Mouse (Mus musculus) limb, embryonic 10.5 days (tissue): Measurements from ENCODE around the gene Sowahb. TPM values are rescaled to one million over a fixed set of nuclear protein-coding genes. Genes with fewer than 3 reads are reported as not detected.
A peak's percentile ranks its signal among the peaks of the same experiment; 100 is the strongest.

Experiments used
- DNase-seq: peaks from one replicate; pipeline ENCODE4 v3.0.0-alpha.2; 2017; ENCODE audit warnings: low spot score
- H3K27ac ChIP-seq: fragments of 300-500 bp; sonication (generic); 2 replicates; pipeline ENCODE4 v1.5.1; 2016; ENCODE audit warnings: mild to moderate bottlenecking
- H3K27me3 ChIP-seq: fragments of 300-500 bp; sonication (generic); 2 replicates; pipeline ENCODE4 v1.6.1; 2016; ENCODE audit warnings: low read depth, mild to moderate bottlenecking; ENCODE audit not compliant: poor library complexity, severe bottlenecking
- H3K36me3 ChIP-seq: fragments of 300-500 bp; sonication (generic); 2 replicates; pipeline ENCODE4 v1.6.1; 2016; ENCODE audit warnings: mild to moderate bottlenecking, moderate library complexity
- H3K4me1 ChIP-seq: fragments of 300-500 bp; sonication (generic); 2 replicates; pipeline ENCODE4 v1.6.1; 2016
- H3K4me3 ChIP-seq: fragments of 300-500 bp; sonication (generic); 2 replicates; pipeline ENCODE4 v1.5.1; 2016; ENCODE audit warnings: mild to moderate bottlenecking, moderate library complexity
- H3K9me3 ChIP-seq: fragments of 300-500 bp; sonication (generic); replicated peaks from 2 replicates; pipeline ENCODE4 v1.6.1; 2016; ENCODE audit warnings: mild to moderate bottlenecking
- WGBS: fragments of 180-500 bp; shearing (Covaris S2); methylation state at CpG from one replicate; pipeline ENCODE4 v1.1.7; 2016; 5-methylcytosine and 5-hydroxymethylcytosine counted together
- polyA plus RNA-seq: library from polyadenylated mRNA; unstranded; fragments of >200 nt; fragmentation: Nextera tagmentation; extraction: Ambion mirVana; gene quantifications from 2 replicates; pipeline ENCODE4 v1.2.1, GENCODE M21; 2016

The Sowahb gene
- polyA plus RNA-seq, 1 experiment from 2014 or later, result 1.1 TPM

GRCm38 (mm10) chr5:93008256-93008655 lies 36.6 kb downstream of the Sowahb start:
- Histone ChIP-seq H3K4me1 (peaks cover 20% of the 10 kb centered on the region), H3K4me3 (no peak overlapping the region), H3K36me3 (no peaks in the 10 kb centered on the region), H3K9me3 (no peaks in the 10 kb centered on the region), H3K27ac (no peak overlapping the region), H3K27me3 (no peaks in the 10 kb centered on the region)
- 96% methylated on average over 9 of the region's 9 CpGs for WGBS
- DNase-seq, result no peak

- H3K4me1 ChIP-seq, result peaks cover 26% of the 10 kb centered on the region
- 49% methylated on average over 14 of the region's 14 CpGs for WGBS
- no peaks in the 10 kb centered on the region for H3K27me3 ChIP-seq
- H3K4me3 ChIP-seq, result peak overlapping the region; percentile 28
- H3K9me3 ChIP-seq, result no peaks in the 10 kb centered on the region
- peak overlapping the region; percentile 85 for H3K27ac ChIP-seq
- no peaks in the 10 kb centered on the region for H3K36me3 ChIP-seq
- DNase-seq, result peak; percentile 60
Measured at GRCm38 (mm10) chr5:93005815-93006341, 38.9 kb downstream of the Sowahb start.

GRCm38 (mm10) chr5:93005229-93005814 lies 39.5 kb downstream of the Sowahb start:
- peak overlapping the region; percentile 28 for H3K4me3 ChIP-seq

GRCm38 (mm10) chr5:93002615-93003014 lies 42.2 kb downstream of the Sowahb start:
- WGBS, result 94% methylated on average over 2 of the region's 2 CpGs
- DNase-seq, result no peak
- Histone ChIP-seq H3K4me3 (no peak overlapping the region), H3K27me3 (no peaks in the 10 kb centered on the region), H3K27ac (no peak overlapping the region), H3K9me3 (no peaks in the 10 kb centered on the region), H3K4me1 (peaks cover 56% of the 10 kb centered on the region), H3K36me3 (no peaks in the 10 kb centered on the region)

More at GRCm38 (mm10) chr5:93005229-93005814, 39.5 kb downstream of the Sowahb start:
- Histone ChIP-seq H3K9me3 (no peaks in the 10 kb centered on the region), H3K36me3 (no peaks in the 10 kb centered on the region), H3K4me1 (peaks cover 30% of the 10 kb centered on the region), H3K27ac (peak overlapping the region; percentile 85), H3K27me3 (no peaks in the 10 kb centered on the region)
- 8% methylated on average over 20 of the region's 20 CpGs for WGBS
- peak; percentile 74 for DNase-seq

GRCm38 (mm10) chr5:93000774-93001757 lies 43.8 kb downstream of the Sowahb start:
- 76% methylated on average over 17 of the region's 17 CpGs for WGBS
- no peak overlapping the region for H3K4me3 ChIP-seq
- peak overlapping the region; percentile 81 for H3K27ac ChIP-seq
- DNase-seq, result no peak
- H3K9me3 ChIP-seq, result no peaks in the 10 kb centered on the region
- H3K4me1 ChIP-seq, result peaks cover 68% of the 10 kb centered on the region
- no peaks in the 10 kb centered on the region for H3K27me3 ChIP-seq
- H3K36me3 ChIP-seq, result no peaks in the 10 kb centered on the region

- Histone ChIP-seq H3K4me3 (no peak overlapping the region), H3K27ac (peak overlapping the region; percentile 81), H3K9me3 (no peaks in the 10 kb centered on the region), H3K27me3 (no peaks in the 10 kb centered on the region), H3K36me3 (no peaks in the 10 kb centered on the region), H3K4me1 (peaks cover 62% of the 10 kb centered on the region)
- DNase-seq, result no peak
- WGBS, result 82% methylated on average over 6 of the region's 6 CpGs
Measured at GRCm38 (mm10) chr5:93000060-93000459, 44.8 kb downstream of the Sowahb start.

GRCm38 (mm10) chr5:92998494-92999016 lies 46.3 kb downstream of the Sowahb start:
- Histone ChIP-seq H3K4me1 (peaks cover 61% of the 10 kb centered on the region), H3K9me3 (no peaks in the 10 kb centered on the region), H3K27me3 (no peaks in the 10 kb centered on the region), H3K36me3 (no peaks in the 10 kb centered on the region), H3K4me3 (peak overlapping the region; percentile 31; the same call in 1 of the 2 replicates), H3K27ac (peak overlapping the region; percentile 93)
- 9% methylated on average over 5 of the region's 5 CpGs for WGBS
- DNase-seq, result peak; percentile 48

- Histone ChIP-seq H3K36me3 (no peaks in the 10 kb centered on the region), H3K27me3 (no peaks in the 10 kb centered on the region), H3K4me1 (peaks cover 61% of the 10 kb centered on the region), H3K27ac (peak overlapping the region; percentile 93), H3K4me3 (peak overlapping the region; percentile 31), H3K9me3 (no peaks in the 10 kb centered on the region)
- WGBS, result 11% methylated on average over 5 of the region's 5 CpGs
- peak; percentile 84 for DNase-seq
Measured at GRCm38 (mm10) chr5:92997428-92998120, 47.2 kb downstream of the Sowahb start.

- no peak for DNase-seq
- Histone ChIP-seq H3K9me3 (no peaks in the 10 kb centered on the region), H3K4me1 (peaks cover 46% of the 10 kb centered on the region), H3K36me3 (no peaks in the 10 kb centered on the region), H3K4me3 (no peak overlapping the region), H3K27me3 (no peaks in the 10 kb centered on the region), H3K27ac (peak overlapping the region; percentile 66)
- WGBS, result 79% methylated on average over 2 of the region's 2 CpGs
Measured at GRCm38 (mm10) chr5:92994861-92995260, 50.0 kb downstream of the Sowahb start.

GRCm38 (mm10) chr5:92994309-92994708 lies 50.5 kb downstream of the Sowahb start:
- Histone ChIP-seq H3K36me3 (no peaks in the 10 kb centered on the region), H3K4me1 (peaks cover 44% of the 10 kb centered on the region), H3K4me3 (no peak overlapping the region), H3K9me3 (no peaks in the 10 kb centered on the region), H3K27ac (no peak overlapping the region), H3K27me3 (no peaks in the 10 kb centered on the region)
- DNase-seq, result no peak
- 86% methylated on average over 6 of the region's 6 CpGs for WGBS

- Histone ChIP-seq H3K36me3 (no peaks in the 10 kb centered on the region), H3K27ac (no peak overlapping the region), H3K9me3 (no peaks in the 10 kb centered on the region), H3K27me3 (no peaks in the 10 kb centered on the region), H3K4me1 (peaks cover 40% of the 10 kb centered on the region), H3K4me3 (no peak overlapping the region)
- 91% methylated on average over 3 of the region's 3 CpGs for WGBS
- DNase-seq, result no peak
Measured at GRCm38 (mm10) chr5:92992106-92992505, 52.7 kb downstream of the Sowahb start.
